Mouse (Mus musculus) liver, embryonic 14.5 days (tissue): ENCODE results near the gene Glb1l2.

Experiments
- CTCF ChIP-seq: IDR thresholded peaks from 2 replicates; pipeline ENCODE4 v1.5.1; 2016; ENCODE audit warnings: antibody characterized with exemption, low read depth, control low read depth
- EP300 ChIP-seq: IDR thresholded peaks from 2 replicates; pipeline ENCODE4 v1.6.1; 2016; ENCODE audit warnings: antibody characterized with exemption, low read depth

DNA sequence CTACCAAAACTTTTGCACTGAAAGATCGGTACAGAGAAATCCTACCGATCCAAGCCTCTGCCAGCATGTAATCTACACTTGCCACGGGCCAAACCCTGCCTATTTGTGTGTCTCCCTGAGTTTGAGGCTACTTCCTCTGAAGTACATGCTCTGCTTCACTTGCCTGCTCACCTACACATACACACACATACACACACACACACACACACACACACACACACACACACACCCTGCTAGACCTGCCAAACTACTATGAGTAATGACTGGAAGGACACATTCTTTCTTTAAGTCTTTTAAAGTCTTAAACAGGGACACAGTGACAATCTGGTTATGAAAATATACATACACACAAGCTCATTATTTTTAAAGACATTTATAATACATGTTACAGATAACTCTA, 8.1 kb downstream of the Glb1l2 start:
- TF ChIP-seq CTCF = no peak
- no peak for TF ChIP-seq EP300
